Mouse (Mus musculus): Measurements from ENCODE around the gene Arpc3.
A peak's percentile ranks its signal among the peaks of the same experiment; 100 is the strongest.
"Not testable (repeated sequence)": the region's sequence is repeated elsewhere in the genome, so short reads cannot be mapped to it uniquely, and the experiment has no call there.

Gene Arpc3

DNA sequence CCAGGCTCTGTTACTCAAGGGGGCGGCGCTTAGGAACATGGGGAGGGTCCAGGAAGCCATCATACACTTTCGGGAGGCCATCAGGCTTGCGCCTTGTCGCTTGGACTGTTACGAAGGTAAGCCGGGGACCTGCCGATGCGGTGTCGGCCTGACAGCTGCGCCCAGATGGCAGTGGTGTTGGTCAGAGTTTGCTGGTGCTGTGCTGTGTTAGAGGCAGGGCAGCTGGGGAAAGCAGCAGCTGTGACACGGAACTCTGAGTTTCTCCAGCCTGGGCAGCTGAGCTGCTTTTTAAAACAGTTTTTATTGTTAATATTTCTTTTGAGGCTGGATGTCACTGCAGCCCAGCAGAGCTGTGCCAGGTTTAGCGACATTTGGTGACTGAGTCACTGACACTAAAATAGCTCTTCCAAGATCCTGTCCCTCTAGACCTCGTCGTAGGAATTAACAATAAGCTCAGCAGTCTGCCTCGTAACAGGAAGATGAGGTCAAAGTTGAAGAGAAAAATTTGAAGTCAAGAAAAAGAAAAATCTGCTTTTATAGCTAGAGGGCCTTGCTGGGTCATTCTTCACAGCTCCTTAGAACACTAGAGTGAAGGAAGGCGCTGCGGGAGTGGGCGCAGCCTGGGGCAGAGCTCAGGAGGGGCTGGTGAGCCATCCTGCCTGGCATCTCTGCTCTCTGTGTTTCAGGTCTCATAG, 47.9 kb downstream of the Arpc3 start:
- DNase-seq (ENCODE audit: low spot score): no peak

DNA sequence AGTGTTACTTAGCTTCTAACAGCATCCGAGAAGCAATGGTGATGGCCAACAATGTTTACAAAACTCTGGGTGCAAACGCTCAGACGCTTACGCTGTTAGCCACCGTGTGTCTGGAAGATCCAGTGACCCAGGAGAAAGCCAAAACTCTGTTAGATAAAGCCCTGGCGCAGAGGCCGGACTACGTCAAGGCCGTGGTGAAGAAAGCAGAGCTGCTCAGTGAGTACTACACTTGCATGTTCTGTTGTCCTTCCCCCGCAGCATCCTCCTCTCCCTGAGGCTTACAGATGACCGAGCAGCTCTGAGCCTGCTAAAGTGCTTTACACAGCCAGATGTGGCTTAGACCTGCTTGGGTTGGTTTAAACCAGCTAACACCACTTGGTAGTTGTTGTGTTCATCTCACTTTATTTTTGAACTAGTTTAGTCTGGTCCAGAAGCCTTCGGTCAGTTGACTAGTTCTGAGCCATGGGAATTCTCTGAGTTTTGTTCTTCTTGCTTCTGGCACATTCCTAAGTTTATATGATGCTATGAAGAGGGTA, 48.5 kb downstream of the Arpc3 start:
- peak; percentile 74 for DNase-seq (ENCODE audit: low spot score)

DNA sequence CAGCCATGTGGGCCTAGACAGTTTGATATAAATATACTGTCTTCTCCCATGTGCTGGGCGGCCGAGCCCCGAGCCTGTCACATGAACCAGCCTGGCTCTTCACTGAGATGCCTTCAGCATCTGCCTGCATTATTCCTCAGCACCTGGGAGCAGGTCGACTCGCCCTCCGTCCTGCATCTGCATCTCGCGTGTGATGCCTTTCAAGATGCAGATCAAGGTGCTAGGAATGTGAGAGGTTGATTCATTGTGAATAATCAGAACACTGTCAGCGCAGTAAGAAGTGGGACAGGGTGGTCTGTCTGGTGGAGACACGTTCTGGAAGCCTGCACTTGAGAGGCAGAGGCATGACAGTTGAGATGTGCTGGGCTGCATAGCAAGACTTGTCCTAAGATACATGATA, 52.8 kb downstream of the Arpc3 start:
- no peak for DNase-seq (ENCODE audit: low spot score)

DNA sequence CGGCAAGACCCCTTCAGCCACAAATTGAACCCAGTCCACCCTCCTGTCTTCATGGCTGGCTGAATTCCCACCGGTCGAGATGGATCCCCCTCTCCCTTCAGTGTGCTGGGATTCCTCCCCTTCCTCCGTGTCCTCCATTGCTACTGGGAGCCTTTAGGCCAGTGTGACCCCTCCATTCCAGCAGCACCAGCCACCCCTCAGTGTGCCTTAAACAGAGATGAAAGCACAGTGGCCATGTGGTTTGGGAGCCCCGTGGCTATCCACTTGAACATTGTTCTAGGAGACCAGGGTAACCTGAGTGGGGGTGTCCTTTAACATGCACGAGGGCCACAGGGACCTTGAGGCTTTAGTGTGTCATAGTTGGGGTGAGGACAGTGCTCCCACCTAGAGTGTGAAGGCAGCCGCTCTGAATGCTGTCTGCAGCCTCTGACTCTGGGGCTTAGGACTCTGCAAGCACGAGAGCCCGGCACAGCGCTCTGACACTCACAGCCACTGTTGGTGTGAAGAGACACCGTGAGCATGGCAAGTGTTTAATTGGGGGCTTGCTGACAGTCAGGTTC, 53.5 kb downstream of the Arpc3 start:
- DNase-seq (ENCODE audit: low spot score): no peak

DNA sequence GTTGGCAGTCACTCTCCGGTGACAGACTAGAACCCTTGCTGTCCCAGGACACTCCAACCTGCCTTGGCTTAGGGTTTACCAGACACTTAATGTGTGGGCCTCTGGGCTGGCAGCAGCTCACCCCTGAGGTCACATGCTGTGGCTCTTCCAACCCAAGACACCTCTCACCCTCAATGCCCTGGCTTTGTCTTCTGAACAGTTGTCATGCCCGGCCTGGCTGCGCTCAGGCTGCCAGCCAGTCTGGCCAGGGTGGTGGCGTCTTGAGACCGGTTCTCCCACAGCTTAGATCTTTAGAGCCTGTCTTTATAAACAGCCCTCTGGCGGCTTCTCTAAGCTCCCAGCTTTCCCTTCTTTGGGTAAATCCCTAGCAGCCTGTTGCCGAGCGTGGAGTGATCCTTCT, 56.2 kb downstream of the Arpc3 start:
- no peak for DNase-seq (ENCODE audit: low spot score)

DNA sequence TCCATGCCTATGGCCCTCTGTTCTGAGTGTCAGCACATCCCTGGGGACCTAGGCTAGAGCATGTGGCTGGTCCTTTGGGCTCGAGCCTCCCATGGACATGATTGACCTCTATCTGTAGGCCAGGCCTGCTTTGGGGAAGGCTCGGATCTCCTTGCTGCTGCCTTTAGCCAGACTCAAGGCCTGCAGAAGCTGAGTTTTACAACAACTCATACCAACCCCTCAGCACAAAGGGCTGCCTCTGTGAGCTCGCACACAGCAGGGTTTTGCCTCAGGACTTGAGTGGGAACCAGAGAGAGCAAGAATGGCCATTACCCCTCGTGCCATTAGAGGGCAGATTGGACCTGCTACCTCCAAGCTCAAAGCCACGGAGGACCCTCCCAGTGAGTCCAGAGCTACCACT, 57.2 kb downstream of the Arpc3 start:
- DNase-seq (ENCODE audit: low spot score): no peak

DNA sequence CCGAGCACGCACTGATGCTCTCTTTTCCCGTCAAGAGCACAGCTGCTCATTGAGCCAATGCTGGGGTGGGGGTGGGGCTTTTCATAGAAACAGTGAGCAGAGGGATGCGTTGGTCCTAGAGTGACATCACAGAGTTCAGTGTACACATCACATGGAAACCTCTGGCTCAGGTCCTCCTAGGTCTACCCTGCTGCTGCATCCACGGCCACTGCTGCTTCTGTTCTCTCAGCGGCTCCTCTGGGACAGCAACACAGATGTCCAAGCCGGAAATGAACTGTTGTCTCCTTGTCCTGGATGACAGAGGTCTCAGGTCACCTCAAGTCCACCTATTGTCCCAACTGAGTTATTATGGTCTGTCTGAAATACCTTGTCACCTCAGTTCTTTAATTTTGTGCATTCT, 58.3 kb downstream of the Arpc3 start:
- DNase-seq (ENCODE audit: low spot score): no peak

DNA sequence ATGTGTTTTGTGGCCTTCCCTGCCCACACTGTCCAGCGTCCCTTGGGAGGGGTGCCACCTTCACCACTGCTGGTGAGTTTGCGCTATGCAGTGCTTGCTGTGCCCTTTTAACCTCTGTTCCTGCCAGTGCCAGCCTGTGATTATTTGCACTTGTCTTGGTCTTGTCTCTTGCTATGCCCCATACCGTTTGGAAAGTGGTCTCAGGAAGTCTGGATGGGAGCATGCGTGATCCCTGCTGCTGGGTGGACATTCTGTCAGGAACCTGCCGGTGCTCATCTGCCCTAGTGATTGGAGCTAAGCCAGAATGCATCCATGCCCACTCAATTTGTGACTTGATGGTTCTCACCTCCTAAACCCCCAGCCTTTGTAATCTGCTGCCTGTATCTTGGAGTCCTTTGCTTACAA, 59.2 kb downstream of the Arpc3 start:
- no peak for DNase-seq (ENCODE audit: low spot score)

DNA sequence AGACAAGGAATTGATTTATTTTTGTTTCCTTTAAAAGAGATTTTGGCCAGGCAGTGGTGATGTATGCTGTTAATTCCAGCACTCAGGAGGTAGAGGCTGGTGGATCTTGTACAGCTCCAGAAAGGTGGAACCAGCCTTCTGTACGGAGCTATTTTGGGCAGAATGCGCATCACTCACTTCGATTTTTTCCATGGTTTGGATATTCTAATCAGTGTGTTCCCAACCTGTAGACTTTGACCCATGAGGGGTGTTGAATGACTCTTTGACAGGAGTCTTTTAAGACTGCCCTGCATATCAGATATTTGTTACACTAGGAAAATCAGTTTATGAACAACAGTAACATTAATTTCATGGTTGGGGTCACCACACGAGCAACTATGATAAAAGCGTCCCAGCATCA, 59.6 kb downstream of the Arpc3 start:
- no peak for DNase-seq (ENCODE audit: low spot score)

DNA sequence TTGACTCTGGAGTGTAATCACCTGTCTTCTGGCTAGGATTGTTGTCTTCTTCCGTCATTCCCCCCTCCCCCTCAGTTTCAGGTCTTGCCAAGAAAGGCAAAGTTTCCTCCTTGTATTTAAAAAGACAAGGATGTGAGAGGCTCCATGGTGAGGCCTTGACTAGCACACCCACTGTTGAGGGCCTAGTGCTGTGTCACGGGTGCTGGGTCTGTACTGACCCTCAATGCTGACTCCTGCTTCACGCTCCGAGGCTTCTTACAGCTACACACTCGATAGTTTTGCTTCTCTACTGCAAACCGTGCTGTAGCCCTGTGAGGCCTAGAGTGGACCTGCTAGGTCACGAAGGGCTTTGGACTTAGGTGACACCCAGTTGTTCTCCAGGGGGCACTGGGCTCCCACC, 60.5 kb downstream of the Arpc3 start:
- DNase-seq (ENCODE audit: low spot score): no peak

DNA sequence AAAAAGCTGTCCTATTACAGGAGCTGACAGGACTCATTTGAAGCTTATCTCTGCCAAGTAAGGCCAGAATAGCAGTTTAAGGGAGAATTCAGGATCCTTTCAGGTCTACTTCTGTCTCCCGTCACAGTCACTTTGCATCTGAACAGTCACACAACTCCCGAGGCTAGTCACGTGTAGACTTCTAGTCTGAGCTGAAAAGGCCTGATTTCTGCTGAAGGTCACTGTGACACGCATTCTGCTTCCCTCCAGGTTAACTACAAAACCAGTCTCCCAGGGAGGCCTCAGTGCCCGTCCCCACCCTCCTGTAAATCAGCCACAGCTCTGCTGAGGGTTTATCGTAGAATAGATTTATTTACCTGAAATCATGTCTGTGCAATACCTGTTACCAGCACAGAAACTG, 61.5 kb downstream of the Arpc3 start:
- DNase-seq (ENCODE audit: low spot score): no peak

DNA sequence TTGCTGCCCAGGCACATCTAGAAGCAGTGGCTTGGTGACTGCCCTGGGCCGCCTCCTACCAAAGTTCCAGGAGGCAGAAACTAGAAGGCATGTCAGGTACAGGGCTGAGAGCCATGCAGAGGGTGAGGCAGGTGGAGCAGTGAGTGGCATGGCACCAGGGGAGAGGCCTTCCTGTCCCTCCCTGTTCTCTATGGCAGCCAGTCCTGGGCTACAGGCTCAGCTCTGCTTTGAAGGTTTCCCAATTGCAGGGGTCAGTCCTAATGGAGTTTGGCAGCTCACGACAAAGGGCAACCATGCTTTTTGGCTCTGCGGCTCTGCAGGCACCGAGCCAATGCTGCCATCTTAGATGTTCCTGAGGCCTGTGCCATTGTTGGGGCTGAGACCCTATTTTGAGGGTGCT, 62.8 kb downstream of the Arpc3 start:
- no peak for DNase-seq (ENCODE audit: low spot score)

DNA sequence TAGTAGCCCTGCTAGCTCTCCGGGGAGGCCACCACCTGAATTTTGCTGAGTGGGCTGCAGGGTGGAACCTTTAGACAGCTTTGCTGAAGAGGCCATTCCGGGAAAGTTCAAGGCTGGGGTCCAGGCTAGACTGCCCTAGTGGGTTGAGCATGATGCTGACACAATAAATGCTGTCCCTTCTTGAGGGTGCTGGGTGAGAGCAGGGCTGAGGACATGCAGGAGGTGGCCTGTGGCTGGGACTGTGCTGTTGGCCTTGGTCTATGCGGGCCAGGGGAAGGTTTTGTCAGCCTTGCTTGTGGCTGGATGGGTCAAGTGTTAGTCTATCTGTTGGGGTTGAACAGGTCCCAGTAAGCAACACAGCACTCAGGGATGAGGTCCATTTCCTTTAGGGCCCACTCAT, 63.2 kb downstream of the Arpc3 start:
- DNase-seq (ENCODE audit: low spot score): no peak

DNA sequence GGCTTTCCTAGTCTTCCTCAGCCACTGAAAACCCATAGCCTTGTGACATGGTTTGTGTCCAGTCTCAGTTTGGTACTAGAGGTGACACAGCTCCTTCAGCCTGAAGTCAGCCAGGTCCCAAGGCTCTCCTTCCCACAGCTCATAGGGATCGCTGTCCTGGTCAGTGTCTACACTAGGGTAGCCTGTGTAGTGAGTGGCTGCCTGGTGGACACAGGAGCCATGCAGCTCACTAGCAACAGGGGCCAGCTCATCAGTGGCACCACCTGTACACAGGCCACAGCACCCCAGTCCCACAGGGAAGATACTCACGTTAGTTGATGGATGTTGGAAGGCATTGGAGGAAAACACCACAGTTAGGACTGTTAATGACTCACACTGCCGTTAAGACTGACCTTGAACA, 63.9 kb downstream of the Arpc3 start:
- DNase-seq (ENCODE audit: low spot score): no peak

DNA sequence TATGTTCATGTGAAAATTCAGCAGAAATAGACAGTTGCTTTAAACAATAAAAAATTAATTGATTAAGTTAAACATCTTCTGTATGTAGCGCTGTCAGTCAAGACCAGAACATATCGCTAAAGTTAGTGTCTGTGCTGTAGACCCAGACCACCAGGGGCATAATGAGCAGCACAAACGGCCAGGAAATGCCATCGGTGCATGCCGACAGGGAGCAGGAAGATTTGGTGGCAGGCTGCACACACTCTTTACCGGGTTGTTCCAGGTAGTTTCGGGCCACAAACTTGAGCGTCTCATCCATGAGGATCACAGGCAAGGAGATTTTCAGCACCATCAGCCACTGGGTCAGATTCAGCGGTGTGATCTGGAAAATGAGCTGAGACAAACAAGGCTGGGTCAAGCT, 65.4 kb downstream of the Arpc3 start:
- DNase-seq (ENCODE audit: low spot score): not testable (repeated sequence)

DNA sequence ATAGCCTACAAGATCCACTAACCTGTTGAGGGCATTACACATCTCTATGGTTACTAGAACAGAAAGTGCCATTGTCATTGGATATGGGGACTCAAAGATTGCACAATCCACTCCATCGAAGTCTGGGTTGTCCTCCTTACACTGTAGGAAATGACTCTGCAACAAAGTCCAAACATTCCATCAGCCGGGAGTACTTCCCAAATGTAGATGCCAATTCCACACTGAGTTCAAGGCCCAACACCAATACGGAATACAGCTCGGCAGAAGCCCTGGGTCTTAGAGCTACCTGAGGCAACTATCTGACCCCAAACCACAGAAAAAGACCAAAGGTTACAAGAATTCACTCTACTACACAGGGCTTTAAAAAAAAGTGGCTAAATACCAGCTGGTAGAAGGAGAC, 66.4 kb downstream of the Arpc3 start:
- no peak for DNase-seq (ENCODE audit: low spot score)

DNA sequence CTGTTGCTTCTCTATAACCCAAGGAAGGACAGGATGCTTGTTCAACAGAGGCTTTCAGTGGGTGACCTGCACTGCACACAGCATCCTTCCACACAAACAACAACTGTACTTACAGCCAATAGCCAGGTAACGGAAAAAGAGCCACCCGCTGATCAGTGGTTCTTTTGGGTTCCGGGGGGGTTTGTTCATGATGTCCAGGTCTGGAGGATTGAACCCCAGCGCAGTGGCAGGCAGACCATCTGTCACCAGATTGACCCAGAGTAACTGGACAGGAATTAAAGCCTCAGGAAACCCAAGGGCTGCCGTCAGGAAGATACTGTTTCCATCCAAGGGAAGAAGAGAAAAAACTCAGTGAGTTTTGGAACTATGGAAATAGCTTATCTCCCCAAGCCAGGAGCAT, 67.7 kb downstream of the Arpc3 start:
- DNase-seq (ENCODE audit: low spot score): no peak

DNA sequence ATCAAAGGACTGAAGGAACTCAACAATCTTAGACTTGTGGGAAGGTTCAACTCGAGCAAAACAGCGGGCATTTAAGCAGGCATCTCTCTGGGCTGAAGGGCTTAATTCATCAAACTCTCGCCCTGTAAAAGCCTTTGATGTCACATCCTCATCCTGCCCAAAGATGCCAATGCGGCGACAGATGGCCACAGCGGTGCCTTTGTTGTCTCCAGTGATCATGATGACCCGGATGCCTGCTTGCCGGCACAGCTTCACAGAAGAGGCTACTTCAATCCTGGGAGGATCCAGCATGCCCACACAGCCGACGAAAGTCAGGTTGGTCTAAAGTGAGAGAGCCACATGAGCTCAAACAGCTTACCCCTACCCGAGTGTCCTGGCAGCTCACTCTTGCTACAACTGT, 69.0 kb downstream of the Arpc3 start:
- DNase-seq (ENCODE audit: low spot score): no peak

DNA sequence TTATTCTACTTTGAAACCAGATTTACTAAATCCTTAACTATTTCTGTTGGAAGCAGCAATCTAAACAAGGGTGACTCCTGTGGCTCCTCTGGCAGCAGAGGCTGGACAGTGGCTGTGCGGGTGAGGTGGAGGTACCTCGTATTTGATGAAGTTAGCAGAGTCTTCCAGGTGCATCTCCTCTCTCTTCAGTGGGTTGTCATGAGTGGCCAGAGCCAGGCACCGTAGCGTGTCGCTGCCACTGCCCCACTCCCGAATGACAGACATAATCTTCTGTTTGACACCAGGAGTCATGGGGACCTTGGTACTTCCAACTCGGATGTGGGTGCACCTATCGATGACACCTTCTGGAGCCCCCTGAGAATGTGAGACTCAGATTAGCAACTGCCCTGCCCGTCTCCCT, 69.8 kb downstream of the Arpc3 start:
- DNase-seq (ENCODE audit: low spot score): no peak
